Mouse (Mus musculus): ENCODE results near the gene Zfp605.

- TF ChIP-seq CTCF (conservative IDR thresholded peaks at IDR 0.05; ENCODE audit: insufficient read depth, insufficient read length, low read depth, low read length) (no peak), POLR2A (IDR thresholded peaks at IDR 0.05; ENCODE audit: low read depth, low read length) (no peak)
Observed at GRCm38 (mm10) chr5:110139325-110139724, 29.4 kb downstream of the Zfp605 start.

Data from kidney, adult 2 months (tissue).